Mouse (Mus musculus): ENCODE results near the gene Grin2b. TPM values are rescaled to one million over a fixed set of nuclear protein-coding genes. Genes with fewer than 3 reads are reported as not detected.
"Not testable (repeated sequence)": the region's sequence is repeated elsewhere in the genome, so short reads cannot be mapped to it uniquely, and the experiment has no call there.

The Grin2b gene
- polyA plus RNA-seq, 1 experiment: not detected

DNA sequence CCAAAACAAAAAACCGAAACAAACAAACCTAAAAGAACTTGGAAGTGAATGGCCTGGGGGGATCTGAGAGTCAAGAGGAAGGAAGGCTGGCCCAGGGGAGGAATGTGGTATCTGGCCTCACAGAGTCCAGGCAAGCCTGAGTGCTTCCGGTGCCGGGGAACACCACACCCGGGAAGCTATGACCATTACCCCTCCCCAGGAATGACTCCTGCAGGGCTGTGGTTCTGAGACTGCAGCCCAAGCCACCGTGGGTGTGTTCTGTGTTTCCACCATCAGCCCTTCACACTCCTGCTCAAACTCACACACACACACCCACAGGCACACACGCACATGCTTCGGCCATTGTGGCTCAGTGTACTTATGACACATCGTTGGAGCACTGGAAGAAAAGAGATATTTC lies 459.6 kb downstream of the Grin2b start:
- no peaks in the 10 kb centered on the region for H3K27me3 ChIP-seq (ENCODE audit: control insufficient read depth, insufficient read depth, insufficient read length)
- no peaks in the 10 kb centered on the region for H3K36me3 ChIP-seq (ENCODE audit: control insufficient read depth, insufficient read depth)
- TF ChIP-seq CEBPB (IDR thresholded peaks at IDR 0.05; ENCODE audit: low read depth): no peak
- TF ChIP-seq CTCF (IDR thresholded peaks at IDR 0.05; ENCODE audit: control insufficient read depth, insufficient read depth, insufficient read length): no peak
- no peak for TF ChIP-seq MAX (IDR thresholded peaks at IDR 0.05)
- no peak for TF ChIP-seq FOSL1 (IDR thresholded peaks at IDR 0.05; ENCODE audit: insufficient read depth, low read length, poor library complexity, severe bottlenecking)
- TF ChIP-seq MYOG (IDR thresholded peaks at IDR 0.05; ENCODE audit: control insufficient read depth, extremely low read depth, insufficient read length): no peak
- no peak for TF ChIP-seq USF1 (IDR thresholded peaks at IDR 0.05; ENCODE audit: low read depth)
- no peak for TF ChIP-seq MYOD1 (IDR thresholded peaks at IDR 0.05; ENCODE audit: control insufficient read depth, insufficient read length, low read depth)
- no peak overlapping the region for H3ac ChIP-seq (ENCODE audit: control insufficient read depth, insufficient read length, low read depth)
- H3K79me3 ChIP-seq (ENCODE audit: low read depth): no peaks in the 10 kb centered on the region
- H3K4me3 ChIP-seq (ENCODE audit: insufficient read depth, poor library complexity, severe bottlenecking): no peak overlapping the region
- no peaks in the 10 kb centered on the region for H3K79me2 ChIP-seq (ENCODE audit: control insufficient read depth, insufficient read depth)

DNA sequence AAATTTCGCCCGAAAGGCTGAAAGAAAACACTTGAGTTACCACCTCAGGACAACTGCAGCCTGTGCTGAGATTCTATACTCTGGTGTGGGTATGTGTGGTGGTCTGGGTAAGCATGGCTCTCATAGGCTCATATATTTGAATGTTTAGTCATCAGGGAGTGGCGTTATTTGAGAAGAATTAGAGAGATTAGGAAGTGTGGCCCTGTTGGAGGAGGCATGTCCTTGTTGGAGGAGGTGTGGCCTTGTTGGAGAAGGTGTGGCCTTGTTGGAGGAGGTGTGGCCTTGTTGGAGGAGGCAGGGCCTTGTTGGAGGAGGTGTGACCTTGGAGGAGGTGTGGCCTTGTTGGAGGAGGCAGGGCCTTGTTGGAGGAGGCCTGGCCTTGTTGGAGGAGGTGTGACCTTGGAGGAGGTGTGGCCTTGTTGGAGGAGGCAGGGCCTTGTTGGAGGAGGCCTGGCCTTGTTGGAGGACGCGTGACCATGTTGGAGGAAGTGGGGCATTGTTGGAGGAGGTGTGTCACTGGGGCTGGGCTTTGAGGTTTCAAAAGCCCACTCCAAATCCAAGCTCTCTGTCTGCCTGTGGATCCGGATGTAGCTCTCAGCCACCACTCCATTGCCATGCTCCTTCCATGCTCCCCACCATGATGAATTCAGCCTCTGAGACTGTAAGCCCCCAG lies 466.3 kb downstream of the Grin2b start:
- H3K79me2 ChIP-seq (ENCODE audit: control insufficient read depth, insufficient read depth); H3K27me3 ChIP-seq (ENCODE audit: control insufficient read depth, insufficient read depth, insufficient read length); H3K4me3 ChIP-seq (ENCODE audit: insufficient read depth, poor library complexity, severe bottlenecking); H3K79me3 ChIP-seq (ENCODE audit: low read depth); H3ac ChIP-seq (ENCODE audit: control insufficient read depth, insufficient read length, low read depth); H3K36me3 ChIP-seq (ENCODE audit: control insufficient read depth, insufficient read depth): not testable (repeated sequence)

DNA sequence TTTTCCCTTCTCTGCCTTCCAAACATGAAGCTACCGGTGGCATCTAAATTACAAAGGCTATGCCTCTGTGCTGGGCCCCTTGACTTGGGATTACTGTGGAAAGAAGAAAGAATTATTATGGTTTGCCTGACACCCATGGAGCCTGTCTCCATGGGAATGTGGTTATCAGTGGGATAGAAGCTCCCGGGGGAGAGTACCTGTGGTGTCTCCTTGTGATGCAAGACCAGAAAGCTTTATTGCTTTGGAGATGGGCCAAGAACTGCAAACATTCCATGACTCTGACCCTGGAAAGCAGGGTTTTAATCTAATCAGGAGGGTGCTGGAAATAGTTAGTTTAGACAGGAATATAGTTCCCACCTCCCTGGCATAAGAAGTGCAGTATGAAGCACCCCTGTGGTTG lies 469.7 kb downstream of the Grin2b start:
- Histone ChIP-seq H3K79me3 (ENCODE audit: low read depth) (no peaks in the 10 kb centered on the region), H3K27me3 (ENCODE audit: control insufficient read depth, insufficient read depth, insufficient read length) (no peaks in the 10 kb centered on the region), H3ac (ENCODE audit: control insufficient read depth, insufficient read length, low read depth) (no peak overlapping the region), H3K79me2 (ENCODE audit: control insufficient read depth, insufficient read depth) (no peaks in the 10 kb centered on the region), H3K4me3 (ENCODE audit: insufficient read depth, poor library complexity, severe bottlenecking) (no peak overlapping the region), H3K36me3 (ENCODE audit: control insufficient read depth, insufficient read depth) (no peaks in the 10 kb centered on the region)
- TF ChIP-seq MYOG (IDR thresholded peaks at IDR 0.05; ENCODE audit: control insufficient read depth, extremely low read depth, insufficient read length) (no peak), CEBPB (IDR thresholded peaks at IDR 0.05; ENCODE audit: low read depth) (peak; percentile 44)

DNA sequence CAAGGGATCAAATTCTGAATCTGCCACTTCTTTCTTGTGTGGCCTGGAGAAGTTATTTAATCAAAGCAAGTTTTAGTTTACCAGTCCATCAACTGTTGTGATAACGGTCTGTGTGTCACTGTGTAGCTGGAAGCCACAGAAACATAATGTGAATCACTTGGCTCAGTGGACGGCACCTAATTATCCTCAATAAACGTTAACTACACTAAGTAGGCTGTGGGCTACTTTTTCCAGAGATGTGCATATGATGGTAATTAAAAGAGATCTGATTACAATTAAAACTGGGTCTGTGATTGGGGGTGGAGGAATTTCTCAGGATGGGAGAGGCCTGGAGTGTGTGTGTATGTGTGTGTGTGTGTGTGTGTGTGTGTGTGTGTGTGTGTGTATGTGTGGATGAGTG lies 471.9 kb downstream of the Grin2b start:
- H3ac ChIP-seq (ENCODE audit: control insufficient read depth, insufficient read length, low read depth): no peak overlapping the region
- H3K4me3 ChIP-seq (ENCODE audit: insufficient read depth, poor library complexity, severe bottlenecking): no peak overlapping the region
- TF ChIP-seq CEBPB (IDR thresholded peaks at IDR 0.05; ENCODE audit: low read depth): no peak
- TF ChIP-seq MYOG (IDR thresholded peaks at IDR 0.05; ENCODE audit: control insufficient read depth, extremely low read depth, insufficient read length): no peak
- no peak for TF ChIP-seq MYOD1 (IDR thresholded peaks at IDR 0.05; ENCODE audit: control insufficient read depth, insufficient read length, low read depth)
- no peak for TF ChIP-seq CTCF (IDR thresholded peaks at IDR 0.05; ENCODE audit: control insufficient read depth, insufficient read depth, insufficient read length)
- no peak for TF ChIP-seq MAX (IDR thresholded peaks at IDR 0.05)
- TF ChIP-seq USF1 (IDR thresholded peaks at IDR 0.05; ENCODE audit: low read depth): no peak
- no peak for TF ChIP-seq FOSL1 (IDR thresholded peaks at IDR 0.05; ENCODE audit: insufficient read depth, low read length, poor library complexity, severe bottlenecking)
- H3K36me3 ChIP-seq (ENCODE audit: control insufficient read depth, insufficient read depth): no peaks in the 10 kb centered on the region
- no peaks in the 10 kb centered on the region for H3K79me2 ChIP-seq (ENCODE audit: control insufficient read depth, insufficient read depth)
- no peaks in the 10 kb centered on the region for H3K27me3 ChIP-seq (ENCODE audit: control insufficient read depth, insufficient read depth, insufficient read length)
- no peaks in the 10 kb centered on the region for H3K79me3 ChIP-seq (ENCODE audit: low read depth)

DNA sequence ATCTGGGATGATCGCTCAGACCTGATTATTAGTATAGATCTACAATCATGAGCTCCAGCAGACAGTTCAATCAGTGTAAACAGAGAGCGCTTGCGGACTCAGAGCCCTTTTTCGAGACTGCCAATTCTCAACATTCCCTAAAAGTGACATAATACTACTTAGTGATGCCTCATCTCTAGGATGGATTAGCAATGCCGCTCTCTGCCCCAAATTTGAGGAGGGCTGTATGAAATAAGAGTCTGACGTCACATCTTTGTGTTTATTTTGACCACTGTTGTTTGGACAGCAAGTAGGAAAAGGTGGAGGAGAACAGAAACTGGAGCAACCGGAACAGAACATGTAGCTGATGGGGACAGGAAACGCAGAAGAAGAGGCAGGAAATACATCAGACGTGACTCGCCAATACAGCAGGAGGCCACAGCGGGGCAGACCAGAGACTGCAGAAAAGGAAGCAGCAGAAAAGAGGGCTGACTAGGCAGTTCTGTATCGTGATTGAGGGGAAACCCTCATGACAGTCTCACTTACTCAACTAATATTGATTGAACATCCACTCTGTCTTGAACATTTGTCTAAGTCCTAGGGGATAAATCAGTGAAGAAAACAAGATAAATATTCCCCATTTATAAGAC lies 472.5 kb downstream of the Grin2b start:
- no peak overlapping the region for H3K4me3 ChIP-seq (ENCODE audit: insufficient read depth, poor library complexity, severe bottlenecking)
- no peak overlapping the region for H3ac ChIP-seq (ENCODE audit: control insufficient read depth, insufficient read length, low read depth)
- no peaks in the 10 kb centered on the region for H3K79me2 ChIP-seq (ENCODE audit: control insufficient read depth, insufficient read depth)
- no peaks in the 10 kb centered on the region for H3K36me3 ChIP-seq (ENCODE audit: control insufficient read depth, insufficient read depth)
- H3K27me3 ChIP-seq (ENCODE audit: control insufficient read depth, insufficient read depth, insufficient read length): no peaks in the 10 kb centered on the region
- TF ChIP-seq FOSL1 (IDR thresholded peaks at IDR 0.05; ENCODE audit: insufficient read depth, low read length, poor library complexity, severe bottlenecking) (no peak), CTCF (IDR thresholded peaks at IDR 0.05; ENCODE audit: control insufficient read depth, insufficient read depth, insufficient read length) (no peak)
- H3K79me3 ChIP-seq (ENCODE audit: low read depth): no peaks in the 10 kb centered on the region

DNA sequence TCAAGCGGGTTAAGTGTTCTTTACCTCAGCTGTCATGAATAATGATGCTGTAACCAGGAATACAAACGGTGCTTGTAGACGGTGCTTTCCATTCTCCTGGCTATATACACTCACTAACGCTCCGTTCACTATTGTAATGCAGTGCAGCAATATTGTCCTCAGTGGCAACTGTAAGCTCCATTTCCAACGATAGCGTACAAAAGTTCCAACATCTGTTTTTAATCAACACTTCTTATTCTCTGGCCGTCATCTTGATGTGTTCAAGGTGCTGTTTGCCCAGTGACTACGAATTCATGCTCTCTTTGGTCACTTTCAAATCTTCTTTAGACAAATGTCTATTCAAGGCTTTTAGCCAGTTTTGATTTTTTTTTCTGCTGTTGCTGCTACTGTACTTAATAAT lies 480.8 kb downstream of the Grin2b start:
- TF ChIP-seq CEBPB (IDR thresholded peaks at IDR 0.05; ENCODE audit: low read depth): no peak
- no peak for TF ChIP-seq FOSL1 (IDR thresholded peaks at IDR 0.05; ENCODE audit: insufficient read depth, low read length, poor library complexity, severe bottlenecking)
- no peak for TF ChIP-seq MAX (IDR thresholded peaks at IDR 0.05)
- TF ChIP-seq MYOG (IDR thresholded peaks at IDR 0.05; ENCODE audit: control insufficient read depth, extremely low read depth, insufficient read length): no peak
- no peak for TF ChIP-seq CTCF (IDR thresholded peaks at IDR 0.05; ENCODE audit: control insufficient read depth, insufficient read depth, insufficient read length)
- no peak for TF ChIP-seq MYOD1 (IDR thresholded peaks at IDR 0.05; ENCODE audit: control insufficient read depth, insufficient read length, low read depth)
- no peak for TF ChIP-seq USF1 (IDR thresholded peaks at IDR 0.05; ENCODE audit: low read depth)
- H3ac ChIP-seq (ENCODE audit: control insufficient read depth, insufficient read length, low read depth): no peak overlapping the region
- H3K79me2 ChIP-seq (ENCODE audit: control insufficient read depth, insufficient read depth): no peaks in the 10 kb centered on the region
- H3K4me3 ChIP-seq (ENCODE audit: insufficient read depth, poor library complexity, severe bottlenecking): no peak overlapping the region
- H3K79me3 ChIP-seq (ENCODE audit: low read depth): no peaks in the 10 kb centered on the region
- no peaks in the 10 kb centered on the region for H3K27me3 ChIP-seq (ENCODE audit: control insufficient read depth, insufficient read depth, insufficient read length)
- no peaks in the 10 kb centered on the region for H3K36me3 ChIP-seq (ENCODE audit: control insufficient read depth, insufficient read depth)
